Mouse (Mus musculus): Measurements from ENCODE around the gene Dyrk1b. TPM values are rescaled to one million over a fixed set of nuclear protein-coding genes. Genes with fewer than 3 reads are reported as not detected.

Gene Dyrk1b
- polyA plus RNA-seq, 1 experiment from 2014 or later = 15.7 TPM

- H3K36me3 ChIP-seq = peaks cover 2% of the 10 kb centered on the region; the same call in 1 of the 2 replicates
- under 1% methylated on average over 80 of the region's 80 CpGs for WGBS
- ATAC-seq (replicated peaks; ENCODE audit: low FRiP score) = peak; percentile 91
- peak within 1 kb of the TSS; percentile 93 for H3K27ac ChIP-seq
- H3K4me2 ChIP-seq = peak within 1 kb of the TSS; percentile 88
- H3K9me3 ChIP-seq (replicated peaks) = no peaks in the 10 kb centered on the region; the same call in 1 of the 2 replicates
- no peaks in the 10 kb centered on the region for H3K27me3 ChIP-seq
- H3K9ac ChIP-seq = peak within 1 kb of the TSS; percentile 85
- H3K4me3 ChIP-seq (replicated peaks) = peak within 1 kb of the TSS; percentile 97
- peaks cover 29% of the 10 kb centered on the region for H3K4me1 ChIP-seq
Observed at GRCm38 (mm10) chr7:28169489-28170422, 9.5 kb upstream of the Dyrk1b start, which contains the start of gene Fbl. TSS of gene Fbl (plus strand) at chr7:28169710.

GRCm38 (mm10) chr7:28175358-28175757 is 3.9 kb upstream of the Dyrk1b start:
- 87% methylated on average over 4 of the region's 4 CpGs for WGBS
- Histone ChIP-seq H3K4me2 (no peak overlapping the region), H3K9me3 (replicated peaks) (no peaks in the 10 kb centered on the region), H3K36me3 (peaks cover 44% of the 10 kb centered on the region), H3K4me1 (peaks cover 19% of the 10 kb centered on the region), H3K4me3 (replicated peaks) (no peak overlapping the region), H3K9ac (no peak overlapping the region), H3K27me3 (no peaks in the 10 kb centered on the region), H3K27ac (no peak overlapping the region)
- no peak for ATAC-seq (replicated peaks; ENCODE audit: low FRiP score)

GRCm38 (mm10) chr7:28179741-28180377 is 590 bp downstream of the Dyrk1b start:
- peak overlapping the region; percentile 89 for H3K4me2 ChIP-seq
- H3K27me3 ChIP-seq = no peaks in the 10 kb centered on the region
- H3K9me3 ChIP-seq (replicated peaks) = no peaks in the 10 kb centered on the region
- ATAC-seq (replicated peaks; ENCODE audit: low FRiP score) = peak; percentile 96
- H3K27ac ChIP-seq = peak overlapping the region; percentile 95
- H3K4me3 ChIP-seq (replicated peaks) = peak overlapping the region; percentile 99
- H3K4me1 ChIP-seq = peaks cover 14% of the 10 kb centered on the region
- 1% methylated on average over 39 of the region's 56 CpGs for WGBS
- peak overlapping the region; percentile 88 for H3K9ac ChIP-seq
- peaks cover 79% of the 10 kb centered on the region for H3K36me3 ChIP-seq

GRCm38 (mm10) chr7:28180890-28181289 is 1.6 kb downstream of the Dyrk1b start:
- no peak for ATAC-seq (replicated peaks; ENCODE audit: low FRiP score)

GRCm38 (mm10) chr7:28181376-28181775 is 2.1 kb downstream of the Dyrk1b start:
- ATAC-seq (replicated peaks; ENCODE audit: low FRiP score) = no peak
- Histone ChIP-seq H3K4me2 (peak overlapping the region; percentile 89), H3K4me1 (peaks cover 14% of the 10 kb centered on the region), H3K27ac (no peak overlapping the region), H3K27me3 (no peaks in the 10 kb centered on the region), H3K9ac (no peak overlapping the region), H3K36me3 (peaks cover 79% of the 10 kb centered on the region), H3K4me3 (replicated peaks) (peak overlapping the region; percentile 99), H3K9me3 (replicated peaks) (no peaks in the 10 kb centered on the region)
- WGBS = 96% methylated on average over 12 of the region's 12 CpGs

More at GRCm38 (mm10) chr7:28180890-28181289, 1.6 kb downstream of the Dyrk1b start:
- 69% methylated on average over 5 of the region's 5 CpGs for WGBS
- no peak overlapping the region for H3K27ac ChIP-seq
- peak overlapping the region; percentile 88; the same call in 1 of the 2 replicates for H3K9ac ChIP-seq
- H3K4me3 ChIP-seq (replicated peaks) = peak overlapping the region; percentile 99
- H3K36me3 ChIP-seq = peaks cover 79% of the 10 kb centered on the region
- H3K9me3 ChIP-seq (replicated peaks) = no peaks in the 10 kb centered on the region
- no peaks in the 10 kb centered on the region for H3K27me3 ChIP-seq
- peaks cover 14% of the 10 kb centered on the region for H3K4me1 ChIP-seq
- peak overlapping the region; percentile 89 for H3K4me2 ChIP-seq

GRCm38 (mm10) chr7:28182320-28182719 is 3.1 kb downstream of the Dyrk1b start:
- peaks cover 79% of the 10 kb centered on the region for H3K36me3 ChIP-seq
- no peaks in the 10 kb centered on the region for H3K9me3 ChIP-seq (replicated peaks)
- no peak for ATAC-seq (replicated peaks; ENCODE audit: low FRiP score)
- H3K4me1 ChIP-seq = peaks cover 14% of the 10 kb centered on the region
- no peaks in the 10 kb centered on the region for H3K27me3 ChIP-seq
- no peak overlapping the region for H3K4me2 ChIP-seq
- H3K4me3 ChIP-seq (replicated peaks) = no peak overlapping the region
- 96% methylated on average over 22 of the region's 22 CpGs for WGBS
- H3K27ac ChIP-seq = no peak overlapping the region
- H3K9ac ChIP-seq = no peak overlapping the region

- ATAC-seq (replicated peaks; ENCODE audit: low FRiP score) = no peak
- Histone ChIP-seq H3K4me3 (replicated peaks) (no peak overlapping the region), H3K9ac (no peak overlapping the region), H3K27ac (no peak overlapping the region), H3K9me3 (replicated peaks) (no peaks in the 10 kb centered on the region), H3K4me2 (no peak overlapping the region), H3K27me3 (no peaks in the 10 kb centered on the region), H3K4me1 (peaks cover 6% of the 10 kb centered on the region), H3K36me3 (peaks cover 97% of the 10 kb centered on the region)
- 94% methylated on average over 14 of the region's 14 CpGs for whole genome bisulfite sequencing
Observed at GRCm38 (mm10) chr7:28185884-28186283, 6.6 kb downstream of the Dyrk1b start.

GRCm38 (mm10) chr7:28186631-28187030 is 7.4 kb downstream of the Dyrk1b start:
- Histone ChIP-seq H3K9ac (no peak overlapping the region), H3K27me3 (no peaks in the 10 kb centered on the region), H3K4me3 (replicated peaks) (no peak overlapping the region), H3K4me2 (no peak overlapping the region), H3K4me1 (no peaks in the 10 kb centered on the region), H3K27ac (no peak overlapping the region), H3K9me3 (replicated peaks) (no peaks in the 10 kb centered on the region), H3K36me3 (peaks cover 98% of the 10 kb centered on the region)
- ATAC-seq (replicated peaks; ENCODE audit: low FRiP score) = no peak
- WGBS = 79% methylated on average over 8 of the region's 8 CpGs

GRCm38 (mm10) chr7:28191489-28191888 is 12.2 kb downstream of the Dyrk1b start:
- Histone ChIP-seq H3K27ac (no peak overlapping the region), H3K36me3 (peaks cover 77% of the 10 kb centered on the region), H3K4me1 (0 out of 2 replicates have a peak, but pooled peaks cover 4% of the 10 kb centered on the region), H3K4me3 (replicated peaks) (no peak overlapping the region), H3K27me3 (no peaks in the 10 kb centered on the region), H3K9ac (no peak overlapping the region), H3K4me2 (no peak overlapping the region), H3K9me3 (replicated peaks) (no peaks in the 10 kb centered on the region)
- no peak for ATAC-seq (replicated peaks; ENCODE audit: low FRiP score)
- 90% methylated on average over 3 of the region's 3 CpGs for WGBS

GRCm38 (mm10) chr7:28191903-28192302 is 12.6 kb downstream of the Dyrk1b start:
- Histone ChIP-seq H3K27ac (no peak overlapping the region), H3K4me1 (0 out of 2 replicates have a peak, but pooled peaks cover 7% of the 10 kb centered on the region), H3K36me3 (peaks cover 76% of the 10 kb centered on the region), H3K4me3 (replicated peaks) (no peak overlapping the region), H3K27me3 (no peaks in the 10 kb centered on the region), H3K9ac (no peak overlapping the region), H3K4me2 (no peak overlapping the region), H3K9me3 (replicated peaks) (no peaks in the 10 kb centered on the region)
- ATAC-seq (replicated peaks; ENCODE audit: low FRiP score) = no peak
- 100% methylated on average over 1 of the region's 1 CpGs for WGBS

- Histone ChIP-seq H3K4me1 (0 out of 2 replicates have a peak, but pooled peaks cover 9% of the 10 kb centered on the region), H3K9ac (no peak overlapping the region), H3K4me3 (replicated peaks) (no peak overlapping the region), H3K4me2 (no peak overlapping the region), H3K27ac (peak overlapping the region; percentile 78; the same call in 1 of the 2 replicates), H3K9me3 (replicated peaks) (no peaks in the 10 kb centered on the region), H3K36me3 (peaks cover 54% of the 10 kb centered on the region), H3K27me3 (no peaks in the 10 kb centered on the region)
- WGBS = 83% methylated on average over 5 of the region's 5 CpGs
- no peak for ATAC-seq (replicated peaks; ENCODE audit: low FRiP score)
Observed at GRCm38 (mm10) chr7:28195414-28196098, 16.3 kb downstream of the Dyrk1b start.
